Mouse (Mus musculus) left cerebral cortex, adult 9 months (tissue): ENCODE results near the gene Zfp933.
"Not testable (repeated sequence)": the region's sequence is repeated elsewhere in the genome, so short reads cannot be mapped to it uniquely, and the experiment has no call there.

Experiments used
- DNase-seq, 2 experiments: peaks; one replicate each; pipeline ENCODE4 v3.0.0; 2022; ENCODE audit warnings: low spot score in 2 of 2

Zfp933 gene

DNA sequence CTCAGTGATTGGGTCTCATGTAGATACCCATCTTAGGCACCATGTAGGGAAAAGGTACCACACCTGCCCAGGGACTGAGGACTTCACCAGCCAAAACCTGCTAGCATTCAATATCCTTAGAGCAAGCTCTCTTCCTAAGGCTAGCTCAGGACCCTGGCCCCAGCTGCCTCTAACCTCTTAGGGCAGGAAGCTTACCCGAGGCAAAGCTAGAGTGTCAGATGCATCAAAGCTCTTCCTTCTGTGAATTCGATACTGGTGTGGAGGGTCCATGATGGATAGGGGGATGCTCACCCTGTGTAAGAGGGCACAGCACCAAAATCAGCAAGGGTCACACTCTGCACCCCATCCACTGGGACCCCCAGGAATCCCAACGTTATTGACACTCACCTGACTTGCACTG, 13.9 kb upstream of the Zfp933 start:
- DNase-seq = no peak

DNA sequence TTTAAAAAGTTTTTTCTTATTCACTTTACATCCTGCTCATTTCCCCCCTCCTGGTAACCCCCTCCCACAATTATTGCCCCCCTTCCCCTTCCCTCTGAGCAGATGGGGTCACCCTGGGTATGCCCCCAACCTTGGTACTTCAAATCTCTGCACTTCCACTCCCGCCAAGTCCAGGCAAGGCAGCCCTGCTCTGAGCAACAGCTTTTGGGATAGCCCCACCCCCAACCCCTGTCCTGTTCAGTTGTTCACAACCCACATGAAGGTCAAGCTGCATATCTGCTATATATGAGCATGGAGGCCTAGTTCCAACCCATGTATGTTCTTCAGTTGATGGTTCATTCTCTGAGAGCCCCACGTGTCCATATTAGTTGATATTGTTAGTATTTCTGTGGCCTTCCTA, 2.6 kb upstream of the Zfp933 start:
- DNase-seq = no peak

- DNase-seq = no peak
These were observed 422 bp upstream of the Zfp933 start for GRCm38 (mm10) chr4:147848584-147848991.

DNA sequence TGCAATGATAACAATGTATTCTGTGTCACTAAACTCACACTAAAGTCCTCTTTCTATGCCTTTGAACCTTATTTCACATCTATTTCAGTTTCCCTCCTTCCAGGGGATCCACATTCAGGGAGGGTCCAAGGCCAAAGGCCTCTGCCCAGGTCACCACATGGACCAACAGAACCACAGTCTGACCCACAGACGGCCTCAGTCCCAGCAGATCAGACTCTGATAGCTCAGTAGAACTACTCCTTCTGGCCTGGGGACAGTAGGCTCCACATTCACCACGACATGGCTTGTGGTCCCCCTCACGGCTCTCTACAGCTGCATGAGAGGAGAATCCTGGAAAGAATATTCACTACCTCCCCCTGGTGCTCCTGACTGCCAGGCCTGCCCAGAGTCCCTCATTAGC, 5.3 kb downstream of the Zfp933 start:
- no peak for DNase-seq

GRCm38 (mm10) chr4:147839282-147839681, 8.9 kb downstream of the Zfp933 start:
- peak in 1 of 2 experiments; percentile 23 for DNase-seq

DNA sequence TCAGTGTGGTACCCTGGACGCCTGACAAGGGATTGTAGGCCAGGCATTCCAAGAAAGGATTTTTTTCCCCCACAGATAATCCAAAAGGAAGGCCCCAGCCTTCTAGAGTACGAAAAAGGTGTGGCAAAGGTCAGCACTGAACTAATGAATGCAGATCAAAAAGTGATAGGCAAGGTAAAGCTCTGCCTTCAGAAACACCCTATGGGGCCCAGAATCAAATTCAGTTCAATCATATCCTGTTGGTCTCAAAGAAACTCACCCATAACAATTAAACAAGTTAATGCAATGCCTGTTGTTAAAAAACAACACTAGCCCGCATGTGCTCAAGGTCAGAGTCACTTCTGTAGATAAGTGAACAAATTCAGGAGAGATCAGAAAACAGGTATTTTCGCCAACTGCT, 23.8 kb downstream of the Zfp933 start:
- DNase-seq = no peak

- DNase-seq = not testable (repeated sequence)
These were observed 26.8 kb downstream of the Zfp933 start for GRCm38 (mm10) chr4:147821414-147821813.

- not testable (repeated sequence) for DNase-seq
These were observed 28.5 kb downstream of the Zfp933 start for GRCm38 (mm10) chr4:147819659-147820058.

DNA sequence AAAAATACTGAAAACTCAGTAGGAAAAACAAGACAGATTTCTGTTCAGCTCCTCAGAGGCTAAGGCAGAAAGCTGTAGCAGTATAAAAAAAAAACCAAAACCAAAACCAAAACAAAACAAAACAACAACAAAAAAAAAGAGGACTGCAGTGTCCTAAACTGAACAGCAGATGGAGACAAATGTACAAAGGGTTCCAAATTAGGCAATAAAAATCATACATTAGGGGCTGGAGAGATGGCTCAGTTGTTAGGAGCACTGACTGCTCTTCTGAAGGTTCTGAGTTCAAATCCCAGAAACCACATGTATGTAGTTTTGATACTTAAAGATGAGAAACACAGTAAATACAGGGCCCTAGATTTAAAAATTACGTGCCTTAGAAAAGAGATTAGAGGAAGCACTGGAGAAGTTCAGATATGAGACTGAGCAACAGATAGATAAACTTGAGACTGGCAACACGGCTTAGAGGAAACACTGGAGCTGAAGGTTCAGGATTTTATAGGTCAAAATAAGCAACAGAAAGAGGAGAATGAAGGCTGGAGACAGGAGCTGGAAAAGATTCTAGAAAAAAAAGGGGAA, 33.5 kb downstream of the Zfp933 start:
- no peak for DNase-seq

- no peak for DNase-seq
These were observed 34.9 kb downstream of the Zfp933 start for GRCm38 (mm10) chr4:147813249-147813765.

DNA sequence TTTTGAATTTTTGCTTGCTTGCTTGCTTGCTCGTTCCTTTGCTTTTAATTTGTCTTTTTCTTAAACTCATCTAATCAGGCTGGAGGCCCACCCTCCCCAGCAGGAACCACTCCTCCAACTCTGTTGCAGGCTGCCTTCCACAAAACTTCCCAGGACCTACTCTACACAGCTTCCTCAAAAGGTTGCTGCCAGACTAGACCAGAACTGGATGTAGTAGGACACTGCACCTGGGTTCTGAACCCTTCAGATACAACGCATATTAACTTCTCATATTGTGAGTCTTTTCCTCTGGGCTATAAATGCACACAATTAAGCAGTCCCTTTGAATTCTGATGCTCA, 38.2 kb downstream of the Zfp933 start:
- DNase-seq = not testable (repeated sequence)

DNA sequence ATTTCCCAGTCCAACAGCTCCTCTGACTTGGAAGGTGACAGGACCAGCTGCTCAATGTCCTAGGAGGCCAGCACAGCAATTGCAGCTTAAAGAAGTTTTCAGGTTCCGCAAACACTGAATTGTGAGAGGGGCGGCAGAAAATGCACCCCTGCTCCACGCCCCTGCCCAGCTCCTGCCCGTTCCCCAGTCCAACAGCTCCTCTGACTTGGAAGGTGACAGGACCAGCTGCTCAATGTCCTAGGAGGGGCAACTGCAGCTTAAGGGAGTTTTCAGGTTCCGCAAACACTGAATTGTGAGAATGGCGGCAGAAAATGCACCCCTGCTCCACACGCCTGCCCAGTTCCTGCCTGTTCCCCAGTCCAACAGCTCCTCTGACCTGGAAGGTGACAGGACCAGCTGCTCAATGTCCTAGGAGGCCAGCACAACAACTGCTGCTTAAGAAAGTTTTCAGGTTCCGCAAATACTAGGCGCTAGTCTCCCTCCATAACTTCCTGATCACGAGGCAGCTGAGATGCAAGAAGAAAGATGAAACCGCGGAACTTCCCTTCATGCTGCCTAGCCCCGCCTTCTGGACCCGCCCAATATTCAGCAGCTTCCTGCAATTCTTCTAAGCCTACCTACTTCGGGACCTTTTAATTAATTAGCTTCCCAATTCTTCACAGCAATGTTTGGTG, 38.7 kb downstream of the Zfp933 start, which contains the start of gene Zfp984:
Zfp984 (minus strand) TSS at position 497 of the 674 bp plus-strand sequence.
- not testable (repeated sequence) for DNase-seq

DNA sequence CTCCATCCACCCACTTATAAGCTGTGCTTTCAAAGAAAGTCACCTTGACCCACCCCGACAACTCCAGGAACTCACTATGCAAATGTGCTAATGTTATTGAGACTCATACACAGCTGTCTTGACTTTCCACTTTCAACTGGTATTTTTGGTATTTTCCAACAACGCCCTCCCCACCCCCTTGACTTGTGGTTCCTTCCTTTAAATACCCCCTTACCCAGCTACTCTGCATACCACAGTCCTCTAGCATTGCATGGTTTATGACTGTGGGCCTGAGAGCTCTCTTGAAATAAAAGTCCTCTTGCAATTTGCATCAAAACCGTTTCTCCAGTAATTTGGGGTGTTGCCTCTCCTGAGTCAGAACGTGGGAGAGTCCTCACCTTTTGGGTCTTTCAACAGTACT, 39.7 kb downstream of the Zfp933 start:
- DNase-seq = not testable (repeated sequence)

- not testable (repeated sequence) for DNase-seq
These were observed 52.9 kb downstream of the Zfp933 start for GRCm38 (mm10) chr4:147795308-147795707.

GRCm38 (mm10) chr4:147794026-147794665, 54.0 kb downstream of the Zfp933 start:
- not testable (repeated sequence) for DNase-seq

GRCm38 (mm10) chr4:147793390-147793916, 54.7 kb downstream of the Zfp933 start:
- DNase-seq = not testable (repeated sequence)

DNA sequence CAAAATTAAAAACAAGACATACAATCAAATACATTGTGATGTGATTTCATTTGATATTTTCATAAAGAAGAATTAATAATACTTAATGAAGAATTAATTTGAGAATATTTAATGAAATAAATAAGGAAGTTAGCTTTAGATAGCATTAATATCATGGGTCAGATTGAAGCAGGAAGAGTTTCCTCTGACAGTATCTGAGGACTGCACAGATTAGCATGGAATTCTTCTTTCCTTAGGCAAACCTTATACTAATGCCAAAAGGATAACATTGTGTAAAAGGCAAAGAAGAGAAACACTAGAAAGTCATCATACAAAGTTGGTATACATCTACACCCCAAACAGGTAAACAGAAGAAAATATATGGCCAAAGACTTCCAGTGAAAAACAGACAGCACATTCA, 56.4 kb downstream of the Zfp933 start:
- not testable (repeated sequence) for DNase-seq
